Mouse (Mus musculus): ENCODE measurements around the gene Alox12b. TPM values are rescaled to one million over a fixed set of nuclear protein-coding genes. Genes with fewer than 3 reads are reported as not detected.

The Alox12b gene
- polyA plus RNA-seq, 1 experiment from 2014 or later = 0.22 TPM

DNA sequence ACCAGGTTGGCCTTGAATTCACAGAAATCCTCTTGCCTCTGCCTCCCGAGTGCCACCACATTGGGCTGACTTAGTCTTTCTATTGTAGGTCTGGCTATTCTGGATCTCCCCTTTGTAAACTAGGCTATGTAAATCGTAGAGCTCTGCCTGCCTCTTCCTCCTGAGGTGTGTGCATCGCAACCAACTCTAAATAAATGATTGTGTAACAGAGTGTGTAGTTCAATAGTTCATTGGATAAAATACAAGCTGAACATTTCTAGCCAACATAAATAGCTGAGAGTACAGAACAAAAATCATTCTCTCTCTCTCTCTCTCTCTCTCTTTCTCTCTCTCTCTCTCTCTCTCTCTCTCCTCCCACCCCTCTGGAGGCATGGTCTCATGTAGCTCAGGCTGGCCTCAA, 42.2 kb upstream of the Alox12b start:
- Histone ChIP-seq H3K27ac (replicated peaks; ENCODE audit: low read depth, low read length) (no peak overlapping the region), H3K4me2 (ENCODE audit: low read length) (no peak overlapping the region), H3K27me3 (ENCODE audit: control insufficient read depth, insufficient read depth, low read length) (0 out of 2 replicates have a peak, but pooled peaks cover 4% of the 10 kb centered on the region), H3K4me1 (ENCODE audit: control insufficient read depth, insufficient read depth, low read length) (peaks cover 16% of the 10 kb centered on the region), H3K9me3 (ENCODE audit: control insufficient read depth, low read length) (no peaks in the 10 kb centered on the region), H3K9ac (replicated peaks; ENCODE audit: low read length) (no peak overlapping the region), H3K36me3 (ENCODE audit: control insufficient read depth, insufficient read depth, low read length) (peaks cover under 1% of the 10 kb centered on the region; the same call in 1 of the 2 replicates), H3K4me3 (replicated peaks; ENCODE audit: low read depth, low read length) (no peak overlapping the region)
- no peak for ATAC-seq (ENCODE audit: low FRiP score, low TSS enrichment)
- no peak for DNase-seq
- WGBS = 78% methylated on average over 3 of the region's 3 CpGs

- Histone ChIP-seq H3K4me3 (replicated peaks; ENCODE audit: low read depth, low read length) (peak overlapping the region; percentile 67; the same call in 1 of the 2 replicates), H3K4me1 (ENCODE audit: control insufficient read depth, insufficient read depth, low read length) (peaks cover 26% of the 10 kb centered on the region)
Observed at GRCm38 (mm10) chr11:69116843-69117242, 39.9 kb upstream of the Alox12b start.

DNA sequence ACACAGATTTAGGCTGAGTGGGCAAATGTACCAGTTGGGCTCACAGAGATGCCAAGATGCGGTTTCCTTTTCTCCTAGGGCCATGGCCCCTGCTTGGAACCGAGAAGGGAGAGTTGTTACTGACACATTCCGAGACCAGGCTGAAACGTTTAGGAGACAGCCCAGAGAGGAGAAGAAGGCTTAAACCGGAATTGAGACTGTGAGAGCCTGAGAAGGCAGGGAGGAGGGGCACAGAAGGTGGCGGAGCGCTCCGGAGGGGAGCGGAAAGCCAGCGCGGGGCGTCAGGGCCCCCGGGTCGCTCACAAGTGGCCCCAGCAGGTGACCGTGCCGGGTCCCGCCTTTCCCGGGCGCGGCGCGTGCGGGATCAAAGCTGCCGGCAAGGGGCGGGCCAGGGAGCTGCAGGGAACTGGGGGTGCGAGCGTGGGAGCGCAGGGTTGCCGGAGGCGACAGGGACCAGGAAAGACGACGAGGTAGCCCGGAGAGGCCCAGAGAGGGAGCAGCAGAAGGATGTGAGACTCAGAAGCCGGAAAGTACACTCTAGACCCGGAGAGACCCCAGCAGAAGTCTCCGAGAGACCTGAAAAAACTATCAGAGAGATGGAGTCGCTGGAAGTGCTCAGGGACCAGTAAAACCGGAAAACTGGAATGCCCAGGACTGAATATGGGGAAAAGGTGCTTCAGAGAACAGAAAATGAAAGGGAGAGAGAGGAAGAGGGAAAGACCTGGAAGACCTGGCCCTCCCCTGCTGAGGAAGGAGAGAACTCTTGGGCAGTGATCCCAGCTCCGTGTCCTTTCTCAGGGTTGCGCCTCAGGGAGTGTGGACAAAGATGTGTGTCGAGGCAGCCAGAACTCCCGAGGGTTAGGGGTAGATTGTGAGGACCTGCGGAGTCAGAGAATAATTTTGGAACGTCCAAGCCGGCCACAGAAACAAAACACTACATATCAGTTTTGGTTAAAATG, 38.8 kb upstream of the Alox12b start:
- peak; percentile 69 for DNase-seq
- no peaks in the 10 kb centered on the region for H3K36me3 ChIP-seq (ENCODE audit: control insufficient read depth, insufficient read depth, low read length)
- peak overlapping the region; percentile 67 for H3K4me3 ChIP-seq (replicated peaks; ENCODE audit: low read depth, low read length)
- no peaks in the 10 kb centered on the region for H3K9me3 ChIP-seq (ENCODE audit: control insufficient read depth, low read length)
- H3K27me3 ChIP-seq (ENCODE audit: control insufficient read depth, insufficient read depth, low read length) = peaks cover 8% of the 10 kb centered on the region; the same call in 1 of the 2 replicates
- WGBS = under 1% methylated on average over 45 of the region's 45 CpGs
- peaks cover 27% of the 10 kb centered on the region for H3K4me1 ChIP-seq (ENCODE audit: control insufficient read depth, insufficient read depth, low read length)
- peak overlapping the region; percentile 82 for H3K4me2 ChIP-seq (ENCODE audit: low read length)
- H3K9ac ChIP-seq (replicated peaks; ENCODE audit: low read length) = peak overlapping the region; percentile 73
- H3K27ac ChIP-seq (replicated peaks; ENCODE audit: low read depth, low read length) = peak overlapping the region; percentile 37
- no peak for ATAC-seq (ENCODE audit: low FRiP score, low TSS enrichment)

More at GRCm38 (mm10) chr11:69116843-69117242, 39.9 kb upstream of the Alox12b start:
- WGBS = 61% methylated on average over 5 of the region's 5 CpGs
- ATAC-seq (ENCODE audit: low FRiP score, low TSS enrichment) = no peak
- no peak overlapping the region for H3K9ac ChIP-seq (replicated peaks; ENCODE audit: low read length)
- H3K27me3 ChIP-seq (ENCODE audit: control insufficient read depth, insufficient read depth, low read length) = peaks cover 8% of the 10 kb centered on the region; the same call in 1 of the 2 replicates
- H3K4me2 ChIP-seq (ENCODE audit: low read length) = peak overlapping the region; percentile 82
- H3K9me3 ChIP-seq (ENCODE audit: control insufficient read depth, low read length) = no peaks in the 10 kb centered on the region
- H3K27ac ChIP-seq (replicated peaks; ENCODE audit: low read depth, low read length) = no peak overlapping the region
- no peaks in the 10 kb centered on the region for H3K36me3 ChIP-seq (ENCODE audit: control insufficient read depth, insufficient read depth, low read length)
- DNase-seq = no peak

DNA sequence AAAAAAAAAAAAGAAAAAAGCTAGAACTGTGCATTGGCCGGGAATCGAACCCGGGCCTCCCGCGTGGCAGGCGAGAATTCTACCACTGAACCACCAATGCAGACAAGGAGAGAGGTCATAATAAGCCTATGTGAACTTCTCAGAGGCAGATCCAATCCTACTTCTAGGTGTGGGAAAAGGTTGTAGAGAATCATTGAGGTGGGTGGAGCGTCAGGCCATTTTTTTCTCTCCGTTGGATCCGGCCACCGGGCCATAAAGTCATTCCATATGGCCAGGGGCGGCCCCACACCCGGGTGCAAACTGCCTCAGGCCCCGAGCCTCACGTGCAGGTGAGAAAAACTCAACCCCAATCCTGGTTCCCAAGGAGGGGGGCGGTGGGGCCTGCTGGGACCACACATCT, 38.0 kb upstream of the Alox12b start:
- H3K27me3 ChIP-seq (ENCODE audit: control insufficient read depth, insufficient read depth, low read length) = peaks cover 8% of the 10 kb centered on the region; the same call in 1 of the 2 replicates
- peaks cover 27% of the 10 kb centered on the region for H3K4me1 ChIP-seq (ENCODE audit: control insufficient read depth, insufficient read depth, low read length)
- WGBS = 1% methylated on average over 15 of the region's 15 CpGs

GRCm38 (mm10) chr11:69119446-69120155, 37.2 kb upstream of the Alox12b start:
- H3K27ac ChIP-seq (replicated peaks; ENCODE audit: low read depth, low read length) = no peak overlapping the region
- peak overlapping the region; percentile 82 for H3K4me2 ChIP-seq (ENCODE audit: low read length)
- no peaks in the 10 kb centered on the region for H3K36me3 ChIP-seq (ENCODE audit: control insufficient read depth, insufficient read depth, low read length)
- ATAC-seq (ENCODE audit: low FRiP score, low TSS enrichment) = no peak
- H3K9me3 ChIP-seq (ENCODE audit: control insufficient read depth, low read length) = no peaks in the 10 kb centered on the region
- H3K4me3 ChIP-seq (replicated peaks; ENCODE audit: low read depth, low read length) = peak overlapping the region; percentile 67; the same call in 1 of the 2 replicates
- peaks cover 8% of the 10 kb centered on the region; the same call in 1 of the 2 replicates for H3K27me3 ChIP-seq (ENCODE audit: control insufficient read depth, insufficient read depth, low read length)
- no peak for DNase-seq
- no peak overlapping the region for H3K9ac ChIP-seq (replicated peaks; ENCODE audit: low read length)
- peaks cover 27% of the 10 kb centered on the region for H3K4me1 ChIP-seq (ENCODE audit: control insufficient read depth, insufficient read depth, low read length)
- WGBS = 27% methylated on average over 14 of the region's 14 CpGs

More for the DNA sequence above, 38.0 kb upstream of the Alox12b start:
- Histone ChIP-seq H3K36me3 (ENCODE audit: control insufficient read depth, insufficient read depth, low read length) (no peaks in the 10 kb centered on the region), H3K9me3 (ENCODE audit: control insufficient read depth, low read length) (no peaks in the 10 kb centered on the region), H3K27ac (replicated peaks; ENCODE audit: low read depth, low read length) (no peak overlapping the region), H3K4me3 (replicated peaks; ENCODE audit: low read depth, low read length) (peak overlapping the region; percentile 67), H3K4me2 (ENCODE audit: low read length) (peak overlapping the region; percentile 82), H3K9ac (replicated peaks; ENCODE audit: low read length) (no peak overlapping the region)
- DNase-seq (peak; percentile 94), ATAC-seq (ENCODE audit: low FRiP score, low TSS enrichment) (0 out of 2 replicates have a peak, but pooled peaks have one; percentile 12)

GRCm38 (mm10) chr11:69120221-69121000, 36.4 kb upstream of the Alox12b start, which contains the start of gene Hes7:
Gene Hes7 (plus strand): TSS chr11:69120404.
- H3K36me3 ChIP-seq (ENCODE audit: control insufficient read depth, insufficient read depth, low read length) = no peaks in the 10 kb centered on the region
- no peak for ATAC-seq (ENCODE audit: low FRiP score, low TSS enrichment)
- peaks cover 4% of the 10 kb centered on the region; the same call in 1 of the 2 replicates for H3K27me3 ChIP-seq (ENCODE audit: control insufficient read depth, insufficient read depth, low read length)
- DNase-seq = peak; percentile 38
- H3K4me2 ChIP-seq (ENCODE audit: low read length) = peak within 1 kb of the TSS; percentile 82
- peaks cover 27% of the 10 kb centered on the region for H3K4me1 ChIP-seq (ENCODE audit: control insufficient read depth, insufficient read depth, low read length)
- H3K4me3 ChIP-seq (replicated peaks; ENCODE audit: low read depth, low read length) = peak within 1 kb of the TSS; percentile 69
- peak within 1 kb of the TSS; percentile 67; the same call in 1 of the 2 replicates for H3K9ac ChIP-seq (replicated peaks; ENCODE audit: low read length)
- H3K27ac ChIP-seq (replicated peaks; ENCODE audit: low read depth, low read length) = no peak within 1 kb of the TSS
- 2% methylated on average over 27 of the region's 27 CpGs for WGBS
- no peaks in the 10 kb centered on the region for H3K9me3 ChIP-seq (ENCODE audit: control insufficient read depth, low read length)

DNA sequence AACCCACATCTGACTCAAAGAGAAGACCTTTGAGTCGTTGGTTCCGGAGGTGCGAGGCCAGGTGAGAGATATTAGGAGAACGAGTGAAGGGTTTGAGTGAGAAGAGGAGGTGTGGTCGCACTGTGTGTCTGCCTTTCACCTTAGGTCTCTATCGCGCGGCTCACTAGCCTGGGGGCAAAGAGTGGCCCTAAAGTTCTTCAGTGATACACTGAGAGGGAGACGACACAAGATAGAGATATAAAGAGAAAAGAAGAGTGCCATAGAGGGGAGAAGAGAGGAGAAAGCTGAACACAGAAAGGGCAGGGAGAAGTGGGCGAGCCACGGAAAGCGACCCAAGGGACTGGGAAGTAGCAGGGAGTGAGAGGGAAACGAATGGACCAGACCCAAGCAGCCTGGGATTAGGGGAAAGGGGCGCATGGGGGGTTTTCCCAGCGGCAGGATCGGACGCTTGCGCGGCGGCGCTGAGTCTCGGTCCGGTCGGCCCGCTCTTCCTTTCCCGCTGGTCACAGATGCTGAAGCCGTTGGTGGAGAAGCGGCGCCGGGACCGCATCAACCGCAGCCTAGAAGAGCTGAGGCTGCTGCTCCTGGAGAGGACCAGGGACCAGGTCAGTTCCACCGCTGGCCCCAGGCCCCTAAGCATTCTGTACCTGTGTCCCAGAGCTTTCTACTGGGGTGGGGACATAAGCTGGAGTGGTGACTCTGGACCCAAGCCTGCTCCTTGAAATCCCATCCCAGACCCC, 35.6 kb upstream of the Alox12b start:
- ATAC-seq (ENCODE audit: low FRiP score, low TSS enrichment) = no peak
- peaks cover 29% of the 10 kb centered on the region for H3K4me1 ChIP-seq (ENCODE audit: control insufficient read depth, insufficient read depth, low read length)

More for the DNA sequence above, 35.6 kb upstream of the Alox12b start:
- no peaks in the 10 kb centered on the region for H3K36me3 ChIP-seq (ENCODE audit: control insufficient read depth, insufficient read depth, low read length)
- H3K4me3 ChIP-seq (replicated peaks; ENCODE audit: low read depth, low read length) = peak overlapping the region; percentile 69
- H3K27me3 ChIP-seq (ENCODE audit: control insufficient read depth, insufficient read depth, low read length) = peaks cover 4% of the 10 kb centered on the region; the same call in 1 of the 2 replicates
- peak overlapping the region; percentile 74 for H3K4me2 ChIP-seq (ENCODE audit: low read length)
- no peak overlapping the region for H3K27ac ChIP-seq (replicated peaks; ENCODE audit: low read depth, low read length)
- H3K9me3 ChIP-seq (ENCODE audit: control insufficient read depth, low read length) = no peaks in the 10 kb centered on the region
- DNase-seq = peak; percentile 56
- H3K9ac ChIP-seq (replicated peaks; ENCODE audit: low read length) = peak overlapping the region; percentile 67; the same call in 1 of the 2 replicates
- under 1% methylated on average over 33 of the region's 33 CpGs for WGBS
